Mouse (Mus musculus) heart, postnatal 0 days (tissue): ENCODE measurements around the gene Tpmt.

Experiments used
- CTCF ChIP-seq: IDR thresholded peaks from 2 replicates; pipeline ENCODE4 v1.5.1; 2016; ENCODE audit warnings: antibody characterized with exemption, control low read depth, low read depth
- EP300 ChIP-seq: IDR thresholded peaks from 2 replicates; pipeline ENCODE4 v1.6.1; 2016; ENCODE audit warnings: antibody characterized with exemption, low read depth

- TF ChIP-seq CTCF (no peak), EP300 (no peak)
Observed at GRCm38 (mm10) chr13:47063985-47064760, 19.6 kb upstream of the Tpmt start.
